Mouse (Mus musculus) ES-E14 (cell line): Measurements from ENCODE around the gene Klc3.

ENCODE experiments used
- CHD2 ChIP-seq: IDR thresholded peaks from 2 replicates; pipeline ENCODE4 v1.6.1; 2014; ENCODE audit warnings: mild to moderate bottlenecking, low read depth, low read length, inconsistent platforms
- ZC3H11A ChIP-seq: IDR thresholded peaks from 2 replicates; pipeline ENCODE4 v1.6.1; 2012; ENCODE audit warnings: low read depth, mild to moderate bottlenecking, inconsistent platforms, low read length, borderline replicate concordance

GRCm38 (mm10) chr7:19400946-19401345 is 3.0 kb downstream of the Klc3 start:
- no peak for TF ChIP-seq ZC3H11A
- no peak for TF ChIP-seq CHD2
